Mouse (Mus musculus): ENCODE measurements around the gene Sec14l2. TPM values are rescaled to one million over a fixed set of nuclear protein-coding genes. Genes with fewer than 3 reads are reported as not detected.
A peak's percentile ranks its signal among the peaks of the same experiment; 100 is the strongest.

Gene Sec14l2
- total and polyA plus RNA-seq, 3 experiments = 16.7 to 24.2 (median 21.5) TPM

DNA sequence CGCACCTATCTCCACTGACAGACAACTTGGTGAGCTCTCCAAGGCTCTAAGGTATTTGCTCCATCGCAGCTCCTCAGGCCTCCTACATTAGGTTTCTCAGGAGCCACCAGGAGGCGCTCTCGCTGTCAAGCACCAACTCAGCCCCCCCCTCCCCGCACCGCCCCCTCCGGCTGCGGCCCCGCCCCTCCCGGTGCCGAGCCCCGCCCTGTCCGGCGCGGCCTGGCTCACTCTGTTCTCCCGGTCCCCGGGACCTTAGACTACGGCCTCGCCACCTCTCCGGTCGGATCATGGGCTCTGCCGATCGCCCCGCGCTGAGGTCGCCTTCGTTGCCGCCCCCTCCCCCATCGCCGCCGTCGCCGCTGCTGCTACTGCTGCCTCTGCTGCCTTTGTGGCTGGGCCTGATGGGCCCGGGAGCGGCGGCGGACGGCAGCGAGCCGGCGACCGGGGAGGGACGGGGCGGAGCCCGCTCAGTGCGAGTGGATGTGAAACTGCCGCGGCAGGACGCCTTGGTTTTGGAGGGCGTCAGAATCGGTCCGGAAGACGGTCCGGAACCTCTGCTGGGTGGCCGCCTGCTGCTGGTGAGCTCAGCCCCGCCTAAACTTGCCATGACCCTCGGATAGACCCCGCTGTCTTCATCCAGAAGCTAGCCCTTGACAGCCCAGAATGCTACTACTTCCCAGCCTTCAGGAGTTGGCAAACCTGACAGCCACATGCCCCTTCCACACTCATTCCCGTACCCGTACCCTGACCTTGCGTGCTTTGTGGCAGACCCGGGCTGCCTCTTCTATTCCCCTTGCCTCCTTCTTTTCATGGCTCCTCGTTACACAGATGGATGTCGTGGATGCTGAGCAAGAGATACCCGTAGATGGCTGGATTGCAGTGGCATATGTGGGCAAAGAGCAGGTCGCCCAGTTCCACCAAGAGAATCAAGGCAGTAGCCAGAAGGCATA, 12.0 kb upstream of the Sec14l2 start, which contains the start of gene Rnf215:
TSS of gene Rnf215 (plus strand) at position 217 of the 950 bp plus-strand sequence.
- Histone ChIP-seq H3K4me3 (replicated peaks in 1 of 3; ENCODE audit: low read depth in 2 of 3, low read length in 2 of 3, poor library complexity in 1 of 3) (peak within 1 kb of the TSS; percentile 76 to 84 (median 82)), H3K27ac (ENCODE audit: insufficient read depth, low read depth) (peak within 1 kb of the TSS; percentile 82), H3K27me3 (replicated peaks) (no peaks in the 10 kb centered on the region), H3K9ac (ENCODE audit: insufficient read depth, low read depth) (peak within 1 kb of the TSS; percentile 85), H3K36me3 (replicated peaks in 1 of 2; ENCODE audit: control insufficient read depth in 1 of 2, insufficient read depth in 1 of 2, low read length in 1 of 2) (peaks cover 13 to 29% of the 10 kb centered on the region in 2 experiments), H3K4me2 (ENCODE audit: insufficient read depth, low read depth, poor library complexity, severe bottlenecking) (peak within 1 kb of the TSS; percentile 80), H3K79me2 (replicated peaks; ENCODE audit: control insufficient read depth, extremely low read depth, insufficient read depth, poor library complexity, severe bottlenecking) (peaks cover 20% of the 10 kb centered on the region), H3K4me1 (ENCODE audit: control insufficient read depth in 1 of 2, insufficient read depth in 2 of 2) (peaks cover 31 to 55% of the 10 kb centered on the region in 2 experiments), H3K9me3 (replicated peaks; ENCODE audit: low read length) (peaks cover 4% of the 10 kb centered on the region)
- peak; percentile 96 for DNase-seq (ENCODE audit: extremely low read depth)
- in situ Hi-C loops (cut with MboI; ENCODE audit: low pct_ligation_motif_present, low pct_unique_long_range_greater_than_20kb, low sequenced_read_pairs) (loop anchor here (5.0 kb wide), 1 partner anchor 72 kb away; no protein-coding TSS in a partner anchor), dilution Hi-C loops (cut with MboI; ENCODE audit: extremely low pct_ligation_motif_present, extremely low pct_unique_long_range_greater_than_20kb, low sequenced_read_pairs) (no loop called here)
- peak; percentile 96 for TF ChIP-seq UBTF (IDR thresholded peaks at IDR 0.05; ENCODE audit: low read depth, low read length)
- peak; percentile 89 for TF ChIP-seq POLR2A (IDR thresholded peaks at IDR 0.05; ENCODE audit: low read depth, low read length)
- TF ChIP-seq ZMIZ1 (IDR thresholded peaks at IDR 0.05; ENCODE audit: low read depth, low read length) = peak; percentile 82
- peak; percentile 40; the same call in 1 of the 2 replicates for TF ChIP-seq MXI1 (IDR thresholded peaks at IDR 0.05; ENCODE audit: low read depth, low read length)
- TF ChIP-seq KAT2A (IDR thresholded peaks at IDR 0.05; ENCODE audit: insufficient replicate concordance, low read length) = peak; percentile 35; the same call in 1 of the 2 replicates
- TF ChIP-seq TCF12 (IDR thresholded peaks at IDR 0.05; ENCODE audit: low read depth, low read length) = peak; percentile 77
- TF ChIP-seq GABPA (IDR thresholded peaks at IDR 0.05; ENCODE audit: insufficient replicate concordance, low read depth, low read length) = no peak
- no peak for TF ChIP-seq USF1 (IDR thresholded peaks at IDR 0.05; ENCODE audit: low read depth, low read length)
- no peak; the same call in none of the 2 replicates for TF ChIP-seq RAD21 (IDR thresholded peaks at IDR 0.05; ENCODE audit: low read depth, low read length)
- no peak for TF ChIP-seq ETS1 (conservative IDR thresholded peaks at IDR 0.05; ENCODE audit: low read depth, low read length)
- no peak for TF ChIP-seq JUND (conservative IDR thresholded peaks at IDR 0.05; ENCODE audit: low read depth, low read length)
- peak; percentile 92 for TF ChIP-seq NELFE (IDR thresholded peaks at IDR 0.05; ENCODE audit: low read depth, low read length)
- TF ChIP-seq CTCF (conservative IDR thresholded peaks at IDR 0.05 in 1 of 2, IDR thresholded peaks at IDR 0.05 in 1 of 2; ENCODE audit: low read depth in 2 of 2, low read length in 2 of 2) = peak; percentile 17 to 52; a peak in 2 of 4 replicates
- TF ChIP-seq CHD2 (IDR thresholded peaks at IDR 0.05; ENCODE audit: low read length) = peak; percentile 10; the same call in 1 of the 2 replicates
- peak; percentile 88 for TF ChIP-seq POLR2AphosphoS2 (IDR thresholded peaks at IDR 0.05; ENCODE audit: low read depth, low read length)
- TF ChIP-seq JUN (IDR thresholded peaks at IDR 0.05; ENCODE audit: insufficient read depth, low read depth, low read length) = no peak
- peak; percentile 62 for TF ChIP-seq MEF2A (IDR thresholded peaks at IDR 0.05; ENCODE audit: borderline replicate concordance, low read depth, low read length)
- no peak for TF ChIP-seq BHLHE40 (IDR thresholded peaks at IDR 0.05; ENCODE audit: low read depth, low read length)
- TF ChIP-seq CHD1 (IDR thresholded peaks at IDR 0.05; ENCODE audit: low read depth, low read length) = 0 out of 2 replicates have a peak, but pooled peaks have one; percentile 56
- TF ChIP-seq ZC3H11A (IDR thresholded peaks at IDR 0.05; ENCODE audit: low read depth, low read length) = no peak
- TF ChIP-seq ZKSCAN1 (IDR thresholded peaks at IDR 0.05; ENCODE audit: borderline replicate concordance, low read depth, low read length) = no peak
- TF ChIP-seq PAX5 (IDR thresholded peaks at IDR 0.05; ENCODE audit: low read length) = no peak
- peak; percentile 46 for TF ChIP-seq SMC3 (IDR thresholded peaks at IDR 0.05; ENCODE audit: low read depth, low read length)
- TF ChIP-seq HCFC1 (IDR thresholded peaks at IDR 0.05; ENCODE audit: low read depth, low read length) = peak; percentile 64
- TF ChIP-seq IRF4 (IDR thresholded peaks at IDR 0.05; ENCODE audit: low read depth, low read length) = peak; percentile 75
- peak; percentile 73 for TF ChIP-seq SIN3A (IDR thresholded peaks at IDR 0.05; ENCODE audit: low read length)
- peak; percentile 84; the same call in 1 of the 2 replicates for TF ChIP-seq MAZ (IDR thresholded peaks at IDR 0.05; ENCODE audit: low read depth, low read length)
- TF ChIP-seq NRF1 (IDR thresholded peaks at IDR 0.05; ENCODE audit: low read depth, low read length) = peak; percentile 24; the same call in 1 of the 2 replicates
- no peak for TF ChIP-seq MYC (IDR thresholded peaks at IDR 0.05; ENCODE audit: low read depth, low read length)
- TF ChIP-seq E2F4 (IDR thresholded peaks at IDR 0.05; ENCODE audit: insufficient replicate concordance, low read depth, low read length) = no peak

Data from CH12.LX (cell line).